Mouse (Mus musculus) MEL (cell line): ENCODE data around the gene Macrod1. TPM values are rescaled to one million over a fixed set of nuclear protein-coding genes. Genes with fewer than 3 reads are reported as not detected.

Experiments
- DNase-seq: peaks from one replicate; pipeline ENCODE4 v3.0.0; 2011; ENCODE audit warnings: low read depth, low spot score
- H3K27ac ChIP-seq: 2 replicates; pipeline ENCODE4 v1.5.1; 2012; ENCODE audit warnings: low read depth, mild to moderate bottlenecking, control low read depth, low read length, moderate library complexity; ENCODE audit not compliant: control insufficient read depth
- H3K27me3 ChIP-seq, 2 experiments: fragments of 150-350 bp in 1 of 2; sonication (generic) in 1 of 2; 2 replicates each; pipeline ENCODE4 v1.6.1; 2012; ENCODE audit warnings: low read length in 2 of 2, mild to moderate bottlenecking in 2 of 2, improper control_type of control experiment in 1 of 2, moderate library complexity in 1 of 2; ENCODE audit not compliant: insufficient read depth in 2 of 2, control insufficient read depth in 1 of 2
- H3K36me3 ChIP-seq, 2 experiments: 2 replicates each; pipeline ENCODE4 v1.6.1; 2012 to 2014; ENCODE audit warnings: low read length in 2 of 2, improper control_type of control experiment in 1 of 2, inconsistent platforms in 1 of 2, mild to moderate bottlenecking in 1 of 2; ENCODE audit not compliant: insufficient read depth in 2 of 2, control insufficient read depth in 1 of 2
- H3K4me1 ChIP-seq, 2 experiments: fragments of 150-350 bp in 1 of 2; sonication (generic) in 1 of 2; 2 replicates each; pipeline ENCODE4 v1.6.1; 2012; ENCODE audit warnings: low read length in 2 of 2, improper control_type of control experiment in 1 of 2, mild to moderate bottlenecking in 1 of 2; ENCODE audit not compliant: insufficient read depth in 2 of 2, control insufficient read depth in 1 of 2
- H3K4me3 ChIP-seq, 2 experiments: fragments of 150-350 bp in 1 of 2; sonication (generic) in 1 of 2; 2 replicates each; pipeline ENCODE4 v1.5.1; 2012; ENCODE audit warnings: low read depth in 2 of 2, low read length in 2 of 2, mild to moderate bottlenecking in 2 of 2, moderate library complexity in 2 of 2, control low read depth in 1 of 2, improper control_type of control experiment in 1 of 2; ENCODE audit not compliant: control insufficient read depth in 1 of 2, insufficient read depth in 1 of 2
- H3K79me2 ChIP-seq: 2 replicates; pipeline ENCODE4 v1.6.1; 2012; ENCODE audit warnings: mild to moderate bottlenecking, low read length, moderate library complexity; ENCODE audit not compliant: control insufficient read depth, poor library complexity, insufficient read depth
- H3K9ac ChIP-seq: 2 replicates; pipeline ENCODE4 v1.6.1; 2012; ENCODE audit warnings: low read depth, mild to moderate bottlenecking, control low read depth, low read length, moderate library complexity; ENCODE audit not compliant: control insufficient read depth, poor library complexity, severe bottlenecking
- H3K9me3 ChIP-seq: fragments of 150-350 bp; sonication (generic); replicated peaks from 2 replicates; pipeline ENCODE4 v1.6.1; 2012; ENCODE audit warnings: mild to moderate bottlenecking, low read length, improper control_type of control experiment, moderate library complexity; ENCODE audit not compliant: insufficient read depth
- CTCF ChIP-seq, 3 experiments: IDR thresholded peaks in 2 of 3; conservative IDR thresholded peaks in 1 of 3; 2 replicates each; pipeline ENCODE4 v1.5.1; 2011 to 2012; ENCODE audit warnings: low read length in 3 of 3, low read depth in 2 of 3, mild to moderate bottlenecking in 2 of 3, improper control_type of control experiment in 1 of 3, inconsistent platforms in 1 of 3, mixed read lengths in 1 of 3, moderate library complexity in 1 of 3; ENCODE audit not compliant: control insufficient read depth in 1 of 3, insufficient read depth in 1 of 3, poor library complexity in 1 of 3, severe bottlenecking in 1 of 3
- EP300 ChIP-seq, 2 experiments: IDR thresholded peaks; 2 replicates each; pipeline ENCODE4 v1.6.1; 2011; ENCODE audit warnings: improper control_type of control experiment in 2 of 2, low read length in 2 of 2, low read depth in 1 of 2, mild to moderate bottlenecking in 1 of 2
- ETS1 ChIP-seq: IDR thresholded peaks from 2 replicates; pipeline ENCODE4 v1.6.1; 2012; ENCODE audit warnings: low read depth, mild to moderate bottlenecking, inconsistent platforms, low read length, improper control_type of control experiment, moderate library complexity
- GABPA ChIP-seq: IDR thresholded peaks from 2 replicates; pipeline ENCODE4 v1.6.1; 2012; ENCODE audit warnings: low read depth, mild to moderate bottlenecking, inconsistent platforms, low read length, improper control_type of control experiment, moderate library complexity
- GATA1 ChIP-seq: IDR thresholded peaks from 2 replicates; pipeline ENCODE4 v1.6.1; 2011; ENCODE audit warnings: low read depth, low read length, improper control_type of control experiment
- HCFC1 ChIP-seq: IDR thresholded peaks from 2 replicates; pipeline ENCODE4 v1.6.1; 2012; ENCODE audit warnings: low read depth, mild to moderate bottlenecking, inconsistent platforms, low read length, improper control_type of control experiment, moderate library complexity
- KAT2A ChIP-seq: conservative IDR thresholded peaks from 2 replicates; pipeline ENCODE4 v1.6.1; 2012; ENCODE audit warnings: low read depth, low read length, improper control_type of control experiment, inconsistent platforms
- MYB ChIP-seq: IDR thresholded peaks from 2 replicates; pipeline ENCODE4 v1.6.1; 2011; ENCODE audit warnings: mild to moderate bottlenecking, low read depth, low read length, improper control_type of control experiment
- MYC ChIP-seq: IDR thresholded peaks from 2 replicates; pipeline ENCODE4 v1.6.1; 2011; ENCODE audit warnings: low read depth, mild to moderate bottlenecking, low read length, improper control_type of control experiment, moderate library complexity
- POLR2AphosphoS5 ChIP-seq: IDR thresholded peaks from 2 replicates; pipeline ENCODE4 v1.6.1; 2012; ENCODE audit warnings: low read depth, borderline replicate concordance, mild to moderate bottlenecking, inconsistent platforms, low read length, moderate library complexity, mixed read lengths
- RAD21 ChIP-seq: IDR thresholded peaks from 2 replicates; pipeline ENCODE4 v1.6.1; 2011; ENCODE audit warnings: mild to moderate bottlenecking, low read depth, low read length, improper control_type of control experiment
- RCOR1 ChIP-seq: IDR thresholded peaks from 2 replicates; pipeline ENCODE4 v1.6.1; 2012; ENCODE audit warnings: low read depth, mild to moderate bottlenecking, inconsistent platforms, low read length, improper control_type of control experiment
- SMC3 ChIP-seq: IDR thresholded peaks from 2 replicates; pipeline ENCODE4 v1.6.1; 2011; ENCODE audit warnings: low read depth, low read length, improper control_type of control experiment
- TBP ChIP-seq: IDR thresholded peaks from 2 replicates; pipeline ENCODE4 v1.8.0; 2011; ENCODE audit warnings: low read depth, low read length, improper control_type of control experiment
- USF1 ChIP-seq: IDR thresholded peaks from 2 replicates; pipeline ENCODE4 v1.6.1; 2014; ENCODE audit warnings: low read depth, mild to moderate bottlenecking, inconsistent platforms, low read length, improper control_type of control experiment, moderate library complexity
- polyA plus RNA-seq, 2 experiments: library from polyadenylated mRNA; stranded (reverse) in 1 of 2; unstranded in 1 of 2; fragments of >175 nt in 1 of 2; fragments of >200 nt in 1 of 2; gene quantifications; 2 replicates each; pipeline versions ENCODE4 v1.2.1 to v1.2.4; 2012; ENCODE audit warnings: low replicate concordance in 2 of 2, low read depth in 1 of 2; ENCODE audit not compliant: insufficient read length in 2 of 2, insufficient read depth in 1 of 2, missing spikeins in 1 of 2
- total RNA-seq: library from RNA; depleted of rRNA; stranded (reverse); fragments of 300-350 nt; gene quantifications from 2 replicates; pipeline ENCODE4 v1.2.3, GENCODE M21; 2012

Macrod1 gene
- total and polyA plus RNA-seq, 3 experiments = 4.5 to 15.7 TPM; not detected in 1

- no peak overlapping the region for H3K9ac ChIP-seq
- no peaks in the 10 kb centered on the region for H3K4me1 ChIP-seq
- no peak for DNase-seq
- TF ChIP-seq USF1 (no peak), CTCF (IDR thresholded peaks at IDR 0.05 in 2 of 3, conservative IDR thresholded peaks at IDR 0.05 in 1 of 3; ENCODE audit: control insufficient read depth in 1 of 3, insufficient read depth in 1 of 3, low read depth in 2 of 3, low read length in 3 of 3, poor library complexity in 1 of 3, severe bottlenecking in 1 of 3) (no peak)
- no peaks in the 10 kb centered on the region for H3K9me3 ChIP-seq
- no peaks in the 10 kb centered on the region for H3K79me2 ChIP-seq
- no peak overlapping the region for H3K4me3 ChIP-seq
- no peaks in the 10 kb centered on the region for H3K36me3 ChIP-seq
- no peak overlapping the region for H3K27ac ChIP-seq
- H3K27me3 ChIP-seq = no peaks in the 10 kb centered on the region
Measured at GRCm38 (mm10) chr19:7088558-7088957, 31.9 kb downstream of the Macrod1 start.

GRCm38 (mm10) chr19:7089050-7089449 lies 32.4 kb downstream of the Macrod1 start:
- no peaks in the 10 kb centered on the region for H3K27me3 ChIP-seq
- H3K27ac ChIP-seq = no peak overlapping the region
- H3K9ac ChIP-seq = no peak overlapping the region

GRCm38 (mm10) chr19:7089842-7090251 lies 33.2 kb downstream of the Macrod1 start:
- Histone ChIP-seq H3K27me3 (no peaks in the 10 kb centered on the region), H3K27ac (no peak overlapping the region), H3K79me2 (no peaks in the 10 kb centered on the region), H3K4me1 (no peaks in the 10 kb centered on the region), H3K9me3 (no peaks in the 10 kb centered on the region), H3K36me3 (no peaks in the 10 kb centered on the region), H3K4me3 (no peak overlapping the region), H3K9ac (no peak overlapping the region)
- no peak for DNase-seq
- TF ChIP-seq RAD21 (no peak), KAT2A (no peak), ETS1 (no peak), RCOR1 (no peak), SMC3 (no peak), GABPA (no peak), GATA1 (no peak), MYB (no peak), EP300 (IDR thresholded peaks at IDR 0.05; ENCODE audit: low read depth in 1 of 2, low read length in 2 of 2) (no peak), POLR2AphosphoS5 (no peak), HCFC1 (no peak), MYC (no peak)

More at GRCm38 (mm10) chr19:7089050-7089449, 32.4 kb downstream of the Macrod1 start:
- Histone ChIP-seq H3K4me3 (no peak overlapping the region), H3K4me1 (no peaks in the 10 kb centered on the region), H3K9me3 (no peaks in the 10 kb centered on the region), H3K79me2 (no peaks in the 10 kb centered on the region), H3K36me3 (no peaks in the 10 kb centered on the region)
- TF ChIP-seq HCFC1 (no peak), MYB (no peak), EP300 (IDR thresholded peaks at IDR 0.05; ENCODE audit: low read depth in 1 of 2, low read length in 2 of 2) (no peak), TBP (no peak), POLR2AphosphoS5 (no peak), GABPA (no peak)
- no peak for DNase-seq
